Mouse (Mus musculus): ENCODE data around the gene Mcf2l.

GRCm38 (mm10) chr8:12995481-12995880 lies 121.9 kb downstream of the Mcf2l start:
- TF ChIP-seq POLR2A (IDR thresholded peaks at IDR 0.05; ENCODE audit: borderline replicate concordance, control insufficient read depth, low read depth, low read length) = no peak
- TF ChIP-seq CTCF (IDR thresholded peaks at IDR 0.05; ENCODE audit: control insufficient read depth, insufficient read depth, low read length) = no peak
